Mouse (Mus musculus): ENCODE results near the gene Chchd5. TPM values are rescaled to one million over a fixed set of nuclear protein-coding genes. Genes with fewer than 3 reads are reported as not detected.

Chchd5 gene
- polyA plus RNA-seq, 1 experiment = 36.8 TPM

DNA sequence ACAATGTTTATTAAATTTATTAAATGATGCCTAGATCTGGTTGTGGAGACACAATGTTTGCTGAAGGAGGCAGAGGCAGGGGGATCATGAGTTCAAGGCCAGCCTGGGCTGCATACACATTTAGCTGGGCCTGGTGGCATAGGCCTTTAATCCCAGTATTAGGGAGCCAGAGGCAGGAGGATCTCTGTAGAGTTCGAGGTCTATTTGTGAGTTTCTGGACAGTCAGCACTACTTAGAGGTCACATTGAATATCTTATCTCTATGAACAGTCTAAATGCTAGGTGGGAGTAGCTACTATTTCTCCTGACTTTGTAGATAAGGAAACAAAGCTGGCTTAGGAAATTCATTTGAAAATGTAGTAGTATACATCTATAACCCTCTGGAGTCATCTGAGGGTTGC lies 42.0 kb upstream of the Chchd5 start:
- Histone ChIP-seq H3K79me2 (ENCODE audit: control insufficient read depth, insufficient read depth) (no peaks in the 10 kb centered on the region), H3K4me2 (ENCODE audit: low read depth) (no peak overlapping the region), H3K36me3 (ENCODE audit: control insufficient read depth, insufficient read depth) (peaks cover 11% of the 10 kb centered on the region), H3ac (ENCODE audit: control insufficient read depth, insufficient read length) (no peak overlapping the region), H3K27me3 (ENCODE audit: control insufficient read depth, insufficient read depth, insufficient read length) (no peaks in the 10 kb centered on the region), H3K4me3 (no peak overlapping the region)
- no peak for TF ChIP-seq REST (IDR thresholded peaks at IDR 0.05; ENCODE audit: insufficient read depth, insufficient read length)
- TF ChIP-seq CEBPB (IDR thresholded peaks at IDR 0.05; ENCODE audit: insufficient read depth, poor library complexity, severe bottlenecking) = no peak
- TF ChIP-seq SRF (IDR thresholded peaks at IDR 0.05; ENCODE audit: control insufficient read depth, insufficient read length, low read depth) = no peak
- TF ChIP-seq POLR2AphosphoS2 (IDR thresholded peaks at IDR 0.05; ENCODE audit: insufficient read length, low read depth) = no peak
- no peak for TF ChIP-seq MYOD1 (IDR thresholded peaks at IDR 0.05; ENCODE audit: control insufficient read depth in 1 of 3, insufficient read length in 2 of 3, low read depth in 2 of 3)
- no peak for TF ChIP-seq POLR2A (IDR thresholded peaks at IDR 0.05; ENCODE audit: insufficient read length, low read depth)
- TF ChIP-seq TCF12 (IDR thresholded peaks at IDR 0.05; ENCODE audit: insufficient read depth, poor library complexity, severe bottlenecking) = no peak
- TF ChIP-seq TCF3 (IDR thresholded peaks at IDR 0.05; ENCODE audit: insufficient read length, low read depth) = no peak
- TF ChIP-seq USF1 (IDR thresholded peaks at IDR 0.05; ENCODE audit: low read depth) = no peak
- TF ChIP-seq MAX (IDR thresholded peaks at IDR 0.05; ENCODE audit: low read depth) = no peak
- TF ChIP-seq E2F4 (IDR thresholded peaks at IDR 0.05; ENCODE audit: insufficient read depth) = no peak
- no peak for TF ChIP-seq MYOG (IDR thresholded peaks at IDR 0.05; ENCODE audit: control insufficient read depth in 1 of 3, insufficient read depth in 1 of 3, insufficient read length in 2 of 3, low read depth in 2 of 3)

GRCm38 (mm10) chr2:129090370-129090769 lies 39.1 kb upstream of the Chchd5 start:
- no peak overlapping the region for H3ac ChIP-seq (ENCODE audit: control insufficient read depth, insufficient read length)
- no peaks in the 10 kb centered on the region for H3K79me2 ChIP-seq (ENCODE audit: control insufficient read depth, insufficient read depth)
- H3K27me3 ChIP-seq (ENCODE audit: control insufficient read depth, insufficient read depth, insufficient read length) = no peaks in the 10 kb centered on the region
- peaks cover 12% of the 10 kb centered on the region for H3K36me3 ChIP-seq (ENCODE audit: control insufficient read depth, insufficient read depth)
- no peak overlapping the region for H3K4me3 ChIP-seq
- no peak for TF ChIP-seq TCF12 (IDR thresholded peaks at IDR 0.05; ENCODE audit: insufficient read depth, poor library complexity, severe bottlenecking)
- no peak for TF ChIP-seq REST (IDR thresholded peaks at IDR 0.05; ENCODE audit: insufficient read depth, insufficient read length)
- TF ChIP-seq USF1 (IDR thresholded peaks at IDR 0.05; ENCODE audit: low read depth) = no peak
- no peak for TF ChIP-seq MYOG (IDR thresholded peaks at IDR 0.05; ENCODE audit: control insufficient read depth in 1 of 3, insufficient read depth in 1 of 3, insufficient read length in 2 of 3, low read depth in 2 of 3)
- TF ChIP-seq MAX (IDR thresholded peaks at IDR 0.05; ENCODE audit: low read depth) = no peak
- TF ChIP-seq E2F4 (IDR thresholded peaks at IDR 0.05; ENCODE audit: insufficient read depth) = no peak
- TF ChIP-seq MYOD1 (IDR thresholded peaks at IDR 0.05; ENCODE audit: control insufficient read depth in 1 of 3, insufficient read length in 2 of 3, low read depth in 2 of 3) = no peak
- TF ChIP-seq POLR2AphosphoS2 (IDR thresholded peaks at IDR 0.05; ENCODE audit: insufficient read length, low read depth) = no peak
- TF ChIP-seq SRF (IDR thresholded peaks at IDR 0.05; ENCODE audit: control insufficient read depth, insufficient read length, low read depth) = no peak
- TF ChIP-seq TCF3 (IDR thresholded peaks at IDR 0.05; ENCODE audit: insufficient read length, low read depth) = no peak
- TF ChIP-seq POLR2A (IDR thresholded peaks at IDR 0.05; ENCODE audit: insufficient read length, low read depth) = no peak
- no peak for TF ChIP-seq CEBPB (IDR thresholded peaks at IDR 0.05; ENCODE audit: insufficient read depth, poor library complexity, severe bottlenecking)
- no peak overlapping the region for H3K4me2 ChIP-seq (ENCODE audit: low read depth)

GRCm38 (mm10) chr2:129092810-129093209 lies 36.7 kb upstream of the Chchd5 start:
- TF ChIP-seq USF1 (IDR thresholded peaks at IDR 0.05; ENCODE audit: low read depth) (no peak), SRF (IDR thresholded peaks at IDR 0.05; ENCODE audit: control insufficient read depth, insufficient read length, low read depth) (no peak), POLR2A (IDR thresholded peaks at IDR 0.05; ENCODE audit: insufficient read length, low read depth) (no peak), REST (IDR thresholded peaks at IDR 0.05; ENCODE audit: insufficient read depth, insufficient read length) (no peak), POLR2AphosphoS2 (IDR thresholded peaks at IDR 0.05; ENCODE audit: insufficient read length, low read depth) (no peak), MYOG (IDR thresholded peaks at IDR 0.05; ENCODE audit: control insufficient read depth in 1 of 3, insufficient read depth in 1 of 3, insufficient read length in 2 of 3, low read depth in 2 of 3) (peak in 1 of 3 experiments; percentile 20), MYOD1 (IDR thresholded peaks at IDR 0.05; ENCODE audit: control insufficient read depth in 1 of 3, insufficient read length in 2 of 3, low read depth in 2 of 3) (peak in 2 of 3 experiments; percentile 56 to 85), TCF12 (IDR thresholded peaks at IDR 0.05; ENCODE audit: insufficient read depth, poor library complexity, severe bottlenecking) (no peak), CEBPB (IDR thresholded peaks at IDR 0.05; ENCODE audit: insufficient read depth, poor library complexity, severe bottlenecking) (no peak)
- H3K79me2 ChIP-seq (ENCODE audit: control insufficient read depth, insufficient read depth) = no peaks in the 10 kb centered on the region
- H3K36me3 ChIP-seq (ENCODE audit: control insufficient read depth, insufficient read depth) = peaks cover 8% of the 10 kb centered on the region
- H3K4me2 ChIP-seq (ENCODE audit: low read depth) = no peak overlapping the region
- no peaks in the 10 kb centered on the region for H3K27me3 ChIP-seq (ENCODE audit: control insufficient read depth, insufficient read depth, insufficient read length)
- no peak overlapping the region for H3K4me3 ChIP-seq
- no peak overlapping the region for H3ac ChIP-seq (ENCODE audit: control insufficient read depth, insufficient read length)

GRCm38 (mm10) chr2:129093926-129094724 lies 35.4 kb upstream of the Chchd5 start:
- Histone ChIP-seq H3K36me3 (ENCODE audit: control insufficient read depth, insufficient read depth) (peaks cover 8% of the 10 kb centered on the region), H3K4me3 (no peak overlapping the region), H3K4me2 (ENCODE audit: low read depth) (no peak overlapping the region), H3ac (ENCODE audit: control insufficient read depth, insufficient read length) (no peak overlapping the region), H3K79me2 (ENCODE audit: control insufficient read depth, insufficient read depth) (no peaks in the 10 kb centered on the region), H3K27me3 (ENCODE audit: control insufficient read depth, insufficient read depth, insufficient read length) (no peaks in the 10 kb centered on the region)
- TF ChIP-seq USF1 (IDR thresholded peaks at IDR 0.05; ENCODE audit: low read depth) (no peak), MYOG (IDR thresholded peaks at IDR 0.05; ENCODE audit: control insufficient read depth in 1 of 3, insufficient read depth in 1 of 3, insufficient read length in 2 of 3, low read depth in 2 of 3) (no peak), E2F4 (IDR thresholded peaks at IDR 0.05; ENCODE audit: insufficient read depth) (no peak), POLR2AphosphoS2 (IDR thresholded peaks at IDR 0.05; ENCODE audit: insufficient read length, low read depth) (no peak), REST (IDR thresholded peaks at IDR 0.05; ENCODE audit: insufficient read depth, insufficient read length) (no peak), MYOD1 (IDR thresholded peaks at IDR 0.05; ENCODE audit: control insufficient read depth in 1 of 3, insufficient read length in 2 of 3, low read depth in 2 of 3) (no peak), POLR2A (IDR thresholded peaks at IDR 0.05; ENCODE audit: insufficient read length, low read depth) (no peak)
